Mouse (Mus musculus) megakaryocyte-erythroid progenitor cell, adult 5-6 weeks (primary cell): ENCODE data around the gene Tox3. TPM values are rescaled to one million over a fixed set of nuclear protein-coding genes. Genes with fewer than 3 reads are reported as not detected.

Source experiments
- ATAC-seq: replicated peaks from 2 replicates; pipeline ENCODE4 v1.8.0; 2016; ENCODE audit warnings: mild to moderate bottlenecking, inconsistent platforms; ENCODE audit not compliant: severe bottlenecking, poor library complexity, low FRiP score, low TSS enrichment
- total RNA-seq, 2 experiments: library from RNA; stranded (forward) in 1 of 2; stranded (reverse) in 1 of 2; fragments of 200-1000, 215-1000 nt in 1 of 2; fragments of >200 nt in 1 of 2; fragmentation: Nextera tagmentation in 1 of 2; gene quantifications; 2 replicates each; pipeline ENCODE4 v1.2.3; 2014 to 2017

Gene Tox3
- total RNA-seq, 2 experiments from 2014 or later, result not detected

GRCm38 (mm10) chr8:90330377-90331285 lies 17.5 kb downstream of the Tox3 start:
- no peak for ATAC-seq

GRCm38 (mm10) chr8:90323824-90324223 lies 24.3 kb downstream of the Tox3 start:
- ATAC-seq, result no peak

- ATAC-seq, result no peak
Measured at GRCm38 (mm10) chr8:90322701-90323439, 25.3 kb downstream of the Tox3 start.

GRCm38 (mm10) chr8:90321255-90321654 lies 26.9 kb downstream of the Tox3 start:
- ATAC-seq, result no peak

- no peak for ATAC-seq
Measured at GRCm38 (mm10) chr8:90314312-90314711, 33.8 kb downstream of the Tox3 start.

GRCm38 (mm10) chr8:90302951-90303350 lies 45.2 kb downstream of the Tox3 start:
- no peak for ATAC-seq

- no peak for ATAC-seq
Measured at GRCm38 (mm10) chr8:90302252-90302651, 45.9 kb downstream of the Tox3 start.

GRCm38 (mm10) chr8:90301543-90301942 lies 46.6 kb downstream of the Tox3 start:
- ATAC-seq, result no peak

GRCm38 (mm10) chr8:90300973-90301372 lies 47.2 kb downstream of the Tox3 start:
- ATAC-seq, result no peak

GRCm38 (mm10) chr8:90294061-90294460 lies 54.1 kb downstream of the Tox3 start:
- no peak for ATAC-seq

GRCm38 (mm10) chr8:90290811-90291210 lies 57.3 kb downstream of the Tox3 start:
- ATAC-seq, result no peak

- no peak for ATAC-seq
Measured at GRCm38 (mm10) chr8:90276722-90277121, 71.4 kb downstream of the Tox3 start.

GRCm38 (mm10) chr8:90273182-90273581 lies 75.0 kb downstream of the Tox3 start:
- ATAC-seq, result no peak

- ATAC-seq, result no peak
Measured at GRCm38 (mm10) chr8:90271920-90272319, 76.2 kb downstream of the Tox3 start.

GRCm38 (mm10) chr8:90267698-90268256 lies 80.4 kb downstream of the Tox3 start:
- ATAC-seq, result no peak

GRCm38 (mm10) chr8:90266986-90267385 lies 81.2 kb downstream of the Tox3 start:
- ATAC-seq, result no peak

GRCm38 (mm10) chr8:90266239-90266638 lies 81.9 kb downstream of the Tox3 start:
- no peak for ATAC-seq

GRCm38 (mm10) chr8:90254158-90254867 lies 93.8 kb downstream of the Tox3 start:
- ATAC-seq, result no peak

GRCm38 (mm10) chr8:90246357-90246756 lies 101.8 kb downstream of the Tox3 start:
- ATAC-seq, result no peak

- ATAC-seq, result no peak
Measured at GRCm38 (mm10) chr8:90245828-90246227, 102.3 kb downstream of the Tox3 start.
